ENCODE assay signal across 25 mouse cellular contexts in the genomic region with DNA sequence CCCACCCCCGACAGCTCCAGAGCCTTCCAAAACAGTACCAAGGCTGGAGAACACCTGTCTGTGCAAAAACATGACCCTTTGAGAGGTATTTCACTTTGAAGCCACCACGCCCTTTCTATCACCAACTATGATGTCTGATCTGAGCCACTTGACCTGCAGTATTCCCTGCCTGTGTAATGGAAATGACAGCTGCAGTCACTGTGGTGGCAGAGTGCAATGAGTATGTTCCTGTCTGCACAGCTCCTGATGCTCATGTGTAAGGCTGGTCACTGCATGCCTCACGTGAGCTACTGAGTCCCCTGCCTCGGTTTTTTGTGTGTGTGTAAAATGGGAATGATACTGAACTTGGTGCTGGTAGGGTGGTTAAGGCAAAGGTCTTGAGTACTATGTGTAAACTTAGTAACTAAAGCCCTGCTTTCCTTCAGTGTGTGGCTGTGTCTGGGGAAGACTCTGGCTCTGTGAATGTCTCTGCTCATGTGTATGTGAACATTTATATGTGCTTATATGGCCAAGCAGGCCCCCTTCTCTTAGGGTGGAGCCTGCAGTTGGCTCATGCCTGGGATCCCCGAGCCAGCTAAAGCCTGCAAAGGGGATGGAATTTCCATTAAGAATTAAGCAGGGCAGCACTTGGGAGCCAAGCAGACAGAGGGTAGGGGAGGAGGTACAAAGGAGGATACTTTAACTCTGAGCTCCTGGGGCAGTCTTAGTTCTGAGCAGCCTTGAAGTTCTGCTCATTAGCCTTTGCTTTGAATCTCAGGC. TPM values are rescaled to one million over a fixed set of nuclear protein-coding genes. Genes with fewer than 3 reads are reported as not detected.
DNase-seq lines count a peak whose midpoint lies in the region; ATAC-seq and TF ChIP-seq lines count a peak whose summit lies in the region.
"Had no signal": no experiment of that assay in that cellular context is flagged by ENCODE, and none has a peak within 500 bp of the region (broad histone marks: within the 10 kb centered on the region; RNA-seq: fewer than 3 reads in every experiment).

A gene (plus strand): TSS at position 673 of the 759 bp plus-strand sequence.

- TF ChIP-seq CTCF in liver, adult 2 months (IDR thresholded peaks at IDR 0.05; ENCODE audit: low read depth, low read length) = no peak

- H3K79me2 ChIP-seq in liver, adult 2 months (ENCODE audit: control insufficient read depth, insufficient read depth, low read length) = no peaks in the 10 kb centered on the region

- H3K4me1 ChIP-seq in liver, adult 2 months (ENCODE audit: control insufficient read depth, insufficient read depth, low read length) = no peaks in the 10 kb centered on the region; the same call in 1 of the 2 replicates
- H3K4me1 ChIP-seq in embryonic facial prominence, embryonic 15.5 days = peaks cover 15% of the 10 kb centered on the region
- H3K4me1 ChIP-seq in limb, embryonic 15.5 days = peaks cover 25% of the 10 kb centered on the region
- no peaks in the 10 kb centered on the region; the same call in 1 of the 2 replicates for H3K4me1 ChIP-seq in stomach, embryonic 16.5 days (ENCODE audit: control insufficient read depth, insufficient read depth, low read length)

- no peaks in the 10 kb centered on the region for H3K36me3 ChIP-seq in liver, adult 2 months (ENCODE audit: control insufficient read depth, insufficient read depth, low read length)
- H3K36me3 ChIP-seq in embryonic facial prominence, embryonic 15.5 days = no peaks in the 10 kb centered on the region
- H3K36me3 ChIP-seq in limb, embryonic 15.5 days = no peaks in the 10 kb centered on the region
- no peaks in the 10 kb centered on the region for H3K36me3 ChIP-seq in stomach, embryonic 16.5 days (ENCODE audit: control insufficient read depth, insufficient read depth, low read length)
- H3K36me3 ChIP-seq: embryonic facial prominence, embryonic 12.5 days; forebrain, embryonic 15.5 days; heart, embryonic 10.5 days; hindbrain, embryonic 10.5 days had no signal

- no peaks in the 10 kb centered on the region for H3K9me3 ChIP-seq in embryonic facial prominence, embryonic 15.5 days (replicated peaks)
- no peaks in the 10 kb centered on the region for H3K9me3 ChIP-seq in limb, embryonic 15.5 days
- no peaks in the 10 kb centered on the region for H3K9me3 ChIP-seq in stomach, embryonic 16.5 days (replicated peaks; ENCODE audit: control insufficient read depth, low read length)
- H3K9me3 ChIP-seq: embryonic facial prominence, embryonic 12.5 days; forebrain, embryonic 15.5 days; heart, embryonic 10.5 days; hindbrain, embryonic 10.5 days; megakaryocyte, embryonic 14.5 days had no signal

- TF ChIP-seq POLR2A in liver, adult 2 months (IDR thresholded peaks at IDR 0.05; ENCODE audit: extremely low read depth, insufficient read depth, low read length) = no peak

- H3K27ac ChIP-seq in liver, adult 2 months (replicated peaks; ENCODE audit: insufficient read depth, low read depth, low read length) = no peak within 1 kb of the TSS
- no peak within 1 kb of the TSS for H3K27ac ChIP-seq in embryonic facial prominence, embryonic 15.5 days (replicated peaks)
- peak within 1 kb of the TSS; percentile 57 for H3K27ac ChIP-seq in limb, embryonic 15.5 days
- peak within 1 kb of the TSS; percentile 83 for H3K27ac ChIP-seq in stomach, embryonic 16.5 days (ENCODE audit: low read length)
- H3K27ac ChIP-seq: embryonic facial prominence, embryonic 12.5 days; forebrain, embryonic 15.5 days; heart, embryonic 10.5 days; hindbrain, embryonic 10.5 days; hindbrain, postnatal 0 days had no signal

- H3K4me2 ChIP-seq in embryonic facial prominence, embryonic 15.5 days (replicated peaks) = no peak within 1 kb of the TSS
- H3K4me2 ChIP-seq in limb, embryonic 15.5 days = no peak within 1 kb of the TSS
- peak within 1 kb of the TSS; percentile 63 for H3K4me2 ChIP-seq in stomach, embryonic 16.5 days (ENCODE audit: low read depth, low read length)
- H3K4me2 ChIP-seq: forebrain, embryonic 15.5 days had no signal

- H3K9ac ChIP-seq in liver, adult 2 months (ENCODE audit: low read depth, low read length) = no peak within 1 kb of the TSS
- H3K9ac ChIP-seq in embryonic facial prominence, embryonic 15.5 days = no peak within 1 kb of the TSS
- H3K9ac ChIP-seq in limb, embryonic 15.5 days = no peak within 1 kb of the TSS
- peak within 1 kb of the TSS; percentile 12; the same call in 1 of the 2 replicates for H3K9ac ChIP-seq in stomach, embryonic 16.5 days (ENCODE audit: low read length)
- H3K9ac ChIP-seq: embryonic facial prominence, embryonic 12.5 days; forebrain, embryonic 15.5 days had no signal

- ATAC-seq in embryonic facial prominence, embryonic 15.5 days (ENCODE audit: insufficient number of reproducible peaks, low FRiP score, low TSS enrichment, low read depth) = no peak
- peak; percentile 64; the same call in 1 of the 2 replicates for ATAC-seq in limb, embryonic 15.5 days (ENCODE audit: insufficient number of reproducible peaks, low FRiP score, low TSS enrichment, low read depth)
- peak; percentile 72 for ATAC-seq in stomach, embryonic 16.5 days (ENCODE audit: insufficient read depth, low FRiP score)
- ATAC-seq: forebrain, embryonic 15.5 days; hindbrain, postnatal 0 days had no signal

- DNase-seq in liver, adult 2 months (ENCODE audit: extremely low read depth, low read depth, low spot score) = no peak
- DNase-seq in liver = no peak
- DNase-seq in adrenal gland, postnatal 4 days (ENCODE audit: low spot score in 2 of 2) = no peak
- no peak for DNase-seq in cerebellum, adult 9-11 months
- DNase-seq: adrenal gland, adult 8-10 months; cerebellum, postnatal 36 days; gastrocnemius, postnatal 36 days; kidney, adult 8-10 months; kidney, postnatal 14 days; layer of hippocampus, postnatal 36 days; lung, adult 2 months; midbrain, embryonic 14.5 days; right cerebral cortex, postnatal 4 days; thymus, adult 18-20 months; thymus, postnatal 4 days had no signal

- 81% methylated on average over 5 of the region's 5 CpGs for WGBS in liver, adult 2 months
- 67% methylated on average over 5 of the region's 5 CpGs for WGBS in embryonic facial prominence, embryonic 15.5 days
- WGBS in limb, embryonic 15.5 days = 55% methylated on average over 5 of the region's 5 CpGs
- WGBS in stomach, embryonic 16.5 days = 66% methylated on average over 5 of the region's 5 CpGs

- H3K4me3 ChIP-seq in liver, adult 2 months (ENCODE audit: insufficient read depth, low read depth, low read length) = no peak within 1 kb of the TSS
- H3K4me3 ChIP-seq in embryonic facial prominence, embryonic 15.5 days (replicated peaks) = no peak within 1 kb of the TSS
- no peak within 1 kb of the TSS for H3K4me3 ChIP-seq in limb, embryonic 15.5 days
- H3K4me3 ChIP-seq in stomach, embryonic 16.5 days (replicated peaks; ENCODE audit: low read length) = peak within 1 kb of the TSS; percentile 29
- H3K4me3 ChIP-seq: embryonic facial prominence, embryonic 12.5 days; forebrain, embryonic 15.5 days; heart, embryonic 10.5 days; hindbrain, embryonic 10.5 days; layer of hippocampus, adult 2 months; megakaryocyte, embryonic 14.5 days had no signal

- H3K27me3 ChIP-seq in liver, adult 2 months (ENCODE audit: control insufficient read depth, insufficient read depth, low read length) = no peaks in the 10 kb centered on the region
- H3K27me3 ChIP-seq in embryonic facial prominence, embryonic 15.5 days = 0 out of 2 replicates have a peak, but pooled peaks cover 11% of the 10 kb centered on the region
- H3K27me3 ChIP-seq in limb, embryonic 15.5 days = peaks cover 10% of the 10 kb centered on the region; the same call in 1 of the 2 replicates
- no peaks in the 10 kb centered on the region for H3K27me3 ChIP-seq in stomach, embryonic 16.5 days (ENCODE audit: control insufficient read depth, insufficient read depth, low read length)

RNA-seq across cellular contexts. Expression of the gene that starts here (rescaled TPM):
- total RNA-seq in liver, adult 2 months (2014; rRNA removed) = 14.3 and 37.1 TPM in 2 replicates
- polyA plus RNA-seq in liver, adult 2 months (2012; rRNA removed) = 31.2 and 49.5 TPM in 2 replicates
- polyA plus RNA-seq in embryonic facial prominence, embryonic 15.5 days (2015; fragmentation: Nextera tagmentation; extraction: Ambion mirVana) = 13.6 and 14.7 TPM in 2 replicates
- 9.9 TPM in 2 replicates for polyA plus RNA-seq in limb, embryonic 15.5 days (2015; fragmentation: Nextera tagmentation; extraction: Ambion mirVana)
- 25.1 and 29.6 TPM in 2 replicates for polyA plus RNA-seq in stomach, embryonic 16.5 days (2015; fragmentation: Nextera tagmentation; extraction: Ambion mirVana)
- 1 to 10 TPM; 2.8 to 7.3 TPM for total RNA-seq in adrenal gland, postnatal 4 days (2021)

Comparison
In these comparisons a context has a peak if more than half of its experiments do, and no peak if none do; other contexts are left out.
1. H3K27ac ChIP-seq: peak in limb, embryonic 15.5 days (single experiment) and stomach, embryonic 16.5 days (single experiment); none in liver, adult 2 months (single experiment) and embryonic facial prominence, embryonic 15.5 days (single experiment).